Mouse (Mus musculus) liver, embryonic 14.5 days (tissue): ENCODE measurements at regions not wholly inside any gene's neighbourhood (a gene's known extent, or its start where the extent isn't known, plus 50 kb on each side); places are given as distances from the start of the nearest gene placed in this dataset.

Experiments used
- ATAC-seq: fragments of 200-750 bp; cut with Nextera tagmentation; 2 replicates; pipeline ENCODE4 v1.8.0; 2017; ENCODE audit warnings: moderate number of reproducible peaks, mild to moderate bottlenecking, moderate library complexity; ENCODE audit not compliant: insufficient read depth
- DNase-seq, 3 experiments: peaks; one replicate each; pipeline ENCODE4 v3.0.0-alpha.2; 2012 to 2013; ENCODE audit warnings: low read depth in 3 of 3, low spot score in 3 of 3
- H3K27ac ChIP-seq: fragments of 300-500 bp; sonication (generic); 2 replicates; pipeline ENCODE4 v1.5.1; 2014; ENCODE audit warnings: moderate library complexity, mild to moderate bottlenecking, control low read depth, inconsistent platforms
- H3K27me3 ChIP-seq: fragments of 300-500 bp; sonication (generic); 2 replicates; pipeline ENCODE4 v1.6.1; 2014; ENCODE audit warnings: mild to moderate bottlenecking, low read length, moderate library complexity; ENCODE audit not compliant: control insufficient read depth, insufficient read depth
- H3K36me3 ChIP-seq: fragments of 300-500 bp; sonication (generic); replicated peaks from 2 replicates; pipeline ENCODE4 v1.6.1; 2014; ENCODE audit warnings: low read depth; ENCODE audit not compliant: control insufficient read depth, insufficient read depth
- H3K4me1 ChIP-seq, 2 experiments: fragments of 200-500 bp in 1 of 2; fragments of 300-500 bp in 1 of 2; sonication (generic) in 1 of 2; replicated peaks; 2 replicates each; pipeline ENCODE4 v1.6.1; 2012 to 2014; ENCODE audit warnings: antibody characterized with exemption in 1 of 2, inconsistent platforms in 1 of 2, low read length in 1 of 2; ENCODE audit not compliant: control insufficient read depth in 2 of 2, insufficient read depth in 2 of 2
- H3K4me2 ChIP-seq: fragments of 300-500 bp; sonication (generic); 2 replicates; pipeline ENCODE4 v1.6.1; 2014; ENCODE audit warnings: low read depth, mild to moderate bottlenecking, control low read depth, moderate library complexity
- H3K4me3 ChIP-seq, 2 experiments: fragments of 200-500 bp in 1 of 2; fragments of 300-500 bp in 1 of 2; sonication (generic) in 1 of 2; 2 replicates each; pipeline ENCODE4 v1.5.1; 2012 to 2014; ENCODE audit warnings: low read depth in 2 of 2, low read length in 2 of 2, mild to moderate bottlenecking in 2 of 2, control low read depth in 1 of 2, inconsistent platforms in 1 of 2, moderate library complexity in 1 of 2; ENCODE audit not compliant: insufficient read depth in 1 of 2
- H3K9ac ChIP-seq: fragments of 300-500 bp; sonication (generic); replicated peaks from 2 replicates; pipeline ENCODE4 v1.6.1; 2014; ENCODE audit warnings: mild to moderate bottlenecking, control low read depth, moderate library complexity
- H3K9me3 ChIP-seq: fragments of 300-500 bp; sonication (generic); 2 replicates; pipeline ENCODE4 v1.6.1; 2016; ENCODE audit warnings: low read length, mixed read lengths; ENCODE audit not compliant: control insufficient read depth
- CTCF ChIP-seq: IDR thresholded peaks from 2 replicates; pipeline ENCODE4 v1.5.1; 2016; ENCODE audit warnings: antibody characterized with exemption, low read depth, control low read depth
- EP300 ChIP-seq: IDR thresholded peaks from 2 replicates; pipeline ENCODE4 v1.6.1; 2016; ENCODE audit warnings: antibody characterized with exemption, low read depth
- WGBS: fragments of 180-500 bp; shearing (Covaris S2); extraction: QIAGEN DNeasy Blood & Tissue Kit; methylation state at CpG from one replicate; pipeline ENCODE4 v1.1.7; 2014; ENCODE audit not compliant: insufficient replicate concordance; 5-methylcytosine and 5-hydroxymethylcytosine counted together

GRCm38 (mm10) chr7:71236334-71236733, 115.0 kb downstream of the Gm10295 start:
- no peaks in the 10 kb centered on the region for H3K27me3 ChIP-seq
- no peak for TF ChIP-seq CTCF
- TF ChIP-seq EP300: no peak
- H3K9ac ChIP-seq: no peak overlapping the region
- H3K4me1 ChIP-seq: no peaks in the 10 kb centered on the region; a peak in 1 of 4 replicates
- no peak overlapping the region for H3K27ac ChIP-seq
- no peak overlapping the region for H3K4me2 ChIP-seq
- no peak overlapping the region for H3K4me3 ChIP-seq
- DNase-seq (no peak), ATAC-seq (no peak)
- 55% methylated on average over 1 of the region's 1 CpGs for WGBS
- H3K9me3 ChIP-seq: no peaks in the 10 kb centered on the region
- H3K36me3 ChIP-seq: no peaks in the 10 kb centered on the region

- Histone ChIP-seq H3K9ac (no peak overlapping the region), H3K27ac (no peak overlapping the region), H3K9me3 (no peaks in the 10 kb centered on the region), H3K36me3 (no peaks in the 10 kb centered on the region), H3K4me3 (no peak overlapping the region), H3K4me1 (no peaks in the 10 kb centered on the region; a peak in 2 of 4 replicates), H3K27me3 (no peaks in the 10 kb centered on the region), H3K4me2 (no peak overlapping the region)
- no peak for ATAC-seq
- DNase-seq: no peak
- TF ChIP-seq EP300 (no peak), CTCF (no peak)
- WGBS: 79% methylated on average over 5 of the region's 5 CpGs
These were observed 117.0 kb downstream of the Gm10295 start for GRCm38 (mm10) chr7:71234176-71234769.

GRCm38 (mm10) chr7:71232821-71233815, 118.2 kb downstream of the Gm10295 start:
- no peaks in the 10 kb centered on the region for H3K27me3 ChIP-seq
- H3K4me1 ChIP-seq: no peaks in the 10 kb centered on the region; a peak in 2 of 4 replicates
- no peak overlapping the region for H3K4me2 ChIP-seq
- no peak overlapping the region for H3K4me3 ChIP-seq
- 41% methylated on average over 8 of the region's 8 CpGs for WGBS
- ATAC-seq (no peak), DNase-seq (no peak)
- TF ChIP-seq EP300 (no peak), CTCF (no peak)
- no peak overlapping the region for H3K9ac ChIP-seq
- H3K9me3 ChIP-seq: no peaks in the 10 kb centered on the region
- no peaks in the 10 kb centered on the region for H3K36me3 ChIP-seq
- no peak overlapping the region for H3K27ac ChIP-seq

- H3K9me3 ChIP-seq: no peaks in the 10 kb centered on the region
- H3K4me1 ChIP-seq: no peaks in the 10 kb centered on the region; a peak in 2 of 4 replicates
- no peak for DNase-seq
- no peak overlapping the region for H3K4me2 ChIP-seq
- H3K4me3 ChIP-seq: no peak overlapping the region
- no peak for ATAC-seq
- H3K27me3 ChIP-seq: no peaks in the 10 kb centered on the region
- H3K9ac ChIP-seq: no peak overlapping the region
- 58% methylated on average over 4 of the region's 4 CpGs for WGBS
- no peak overlapping the region for H3K27ac ChIP-seq
- no peaks in the 10 kb centered on the region for H3K36me3 ChIP-seq
- no peak for TF ChIP-seq CTCF
- TF ChIP-seq EP300: no peak
These were observed 120.3 kb downstream of the Gm10295 start for GRCm38 (mm10) chr7:71230901-71231477.

- ATAC-seq (no peak), DNase-seq (no peak)
- H3K9me3 ChIP-seq: no peaks in the 10 kb centered on the region
- no peak overlapping the region for H3K9ac ChIP-seq
- H3K4me2 ChIP-seq: no peak overlapping the region
- H3K36me3 ChIP-seq: no peaks in the 10 kb centered on the region
- H3K27me3 ChIP-seq: no peaks in the 10 kb centered on the region
- TF ChIP-seq EP300 (no peak), CTCF (no peak)
- H3K4me1 ChIP-seq: no peaks in the 10 kb centered on the region; a peak in 2 of 4 replicates
- no peak overlapping the region for H3K27ac ChIP-seq
- H3K4me3 ChIP-seq: no peak overlapping the region
- 12% methylated on average over 3 of the region's 3 CpGs for WGBS
These were observed 122.1 kb downstream of the Gm10295 start for GRCm38 (mm10) chr7:71229183-71229582.
